Mouse (Mus musculus) brain, embryonic 14.5 days (tissue): ENCODE data around the gene Trpm6.

Experiments used
- CTCF ChIP-seq: fragments of 200-500 bp; IDR thresholded peaks from 2 replicates; pipeline ENCODE4 v1.5.1; 2012; ENCODE audit warnings: inconsistent platforms, mild to moderate bottlenecking, moderate library complexity, borderline replicate concordance; ENCODE audit not compliant: insufficient read depth, insufficient read length; ENCODE audit errors: extremely low read depth
- POLR2A ChIP-seq: fragments of 200-500 bp; IDR thresholded peaks from 2 replicates; pipeline ENCODE4 v1.6.1; 2012; ENCODE audit warnings: mild to moderate bottlenecking, inconsistent platforms, borderline replicate concordance; ENCODE audit not compliant: poor library complexity, insufficient read depth, insufficient read length, severe bottlenecking; ENCODE audit errors: extremely low read depth

- TF ChIP-seq CTCF, result no peak
- no peak for TF ChIP-seq POLR2A
These were observed 78.8 kb downstream of the Trpm6 start for GRCm38 (mm10) chr19:18828601-18829000.
